Mouse (Mus musculus): Measurements from ENCODE around the gene Leng9.
A peak's percentile ranks its signal among the peaks of the same experiment; 100 is the strongest.

Gene Leng9

DNA sequence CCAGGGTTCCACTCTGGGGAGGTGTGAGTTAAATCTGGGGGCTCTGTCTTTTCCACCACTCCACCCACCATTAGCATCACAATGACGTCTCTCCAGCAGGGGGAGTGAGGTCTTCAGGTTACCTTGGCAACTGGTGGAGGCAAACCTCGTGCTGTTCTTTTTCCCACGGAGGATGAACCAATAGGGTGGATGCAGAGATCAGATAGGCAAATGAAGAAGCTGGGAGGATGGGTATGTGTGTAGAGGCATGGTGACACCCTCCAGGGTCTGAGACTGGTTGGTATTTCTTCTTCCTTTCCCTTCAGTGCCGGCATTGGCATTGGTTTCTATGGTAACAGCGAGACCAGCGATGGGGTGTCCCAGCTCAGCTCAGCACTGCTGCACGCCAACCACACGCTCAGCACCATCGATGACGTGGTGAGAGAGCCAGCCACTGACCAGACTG, 25.8 kb downstream of the Leng9 start:
- DNase-seq (ENCODE audit: low read depth), result peak; percentile 93

GRCm38 (mm10) chr7:4123732-4124131, 26.4 kb downstream of the Leng9 start:
- DNase-seq (ENCODE audit: low read depth), result no peak

- no peak for DNase-seq (ENCODE audit: low read depth)
Measured at GRCm38 (mm10) chr7:4122783-4123182, 27.4 kb downstream of the Leng9 start.

DNA sequence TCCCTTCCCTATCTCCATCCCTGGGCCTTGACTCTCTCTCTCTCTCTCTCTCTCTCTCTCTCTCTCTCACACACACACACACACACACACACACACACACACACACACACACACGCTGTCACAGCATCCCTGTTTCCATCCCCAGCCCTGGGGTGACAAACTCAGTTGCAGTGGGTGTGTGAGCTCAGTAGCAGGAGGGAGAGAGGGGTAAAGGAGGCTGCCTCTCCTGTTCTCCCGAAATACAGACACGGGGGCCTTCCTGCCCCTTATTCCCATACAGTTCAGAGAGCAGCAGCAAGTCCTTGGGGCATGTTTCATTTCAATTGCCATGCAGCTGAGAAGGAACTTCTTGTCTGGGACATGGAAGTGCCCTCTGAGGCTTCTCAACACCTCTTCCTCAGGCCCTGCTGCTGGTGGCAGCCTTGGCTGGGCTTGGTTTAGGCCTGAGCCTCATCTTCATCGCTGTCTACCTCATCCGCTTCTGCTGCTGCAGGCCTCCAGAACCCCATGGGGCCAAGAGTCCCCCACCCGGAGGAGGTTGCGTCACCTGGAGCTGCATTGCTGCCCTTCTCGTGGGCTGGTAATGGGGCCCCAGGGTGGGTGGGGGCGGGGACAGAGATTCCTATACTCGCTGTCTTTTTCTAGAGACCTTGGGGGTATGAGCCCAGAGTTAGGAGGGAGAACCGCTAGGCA, 28.0 kb downstream of the Leng9 start:
- no peak for DNase-seq (ENCODE audit: low read depth)

GRCm38 (mm10) chr7:4119976-4120921, 29.9 kb downstream of the Leng9 start:
- DNase-seq (ENCODE audit: low read depth), result no peak

- peak; percentile 57 for DNase-seq (ENCODE audit: low read depth)
Measured at GRCm38 (mm10) chr7:4119344-4119902, 30.8 kb downstream of the Leng9 start, which contains the start of gene Ttyh1. TSS of gene Ttyh1 (plus strand) at chr7:4119408.

- no peak for DNase-seq (ENCODE audit: low read depth)
Measured at GRCm38 (mm10) chr7:4117050-4117814, 32.9 kb downstream of the Leng9 start.

- DNase-seq (ENCODE audit: low read depth), result no peak
Measured at GRCm38 (mm10) chr7:4111766-4112165, 38.4 kb downstream of the Leng9 start.

GRCm38 (mm10) chr7:4103411-4103810, 46.8 kb downstream of the Leng9 start:
- peak; percentile 82 for DNase-seq (ENCODE audit: low read depth)

DNA sequence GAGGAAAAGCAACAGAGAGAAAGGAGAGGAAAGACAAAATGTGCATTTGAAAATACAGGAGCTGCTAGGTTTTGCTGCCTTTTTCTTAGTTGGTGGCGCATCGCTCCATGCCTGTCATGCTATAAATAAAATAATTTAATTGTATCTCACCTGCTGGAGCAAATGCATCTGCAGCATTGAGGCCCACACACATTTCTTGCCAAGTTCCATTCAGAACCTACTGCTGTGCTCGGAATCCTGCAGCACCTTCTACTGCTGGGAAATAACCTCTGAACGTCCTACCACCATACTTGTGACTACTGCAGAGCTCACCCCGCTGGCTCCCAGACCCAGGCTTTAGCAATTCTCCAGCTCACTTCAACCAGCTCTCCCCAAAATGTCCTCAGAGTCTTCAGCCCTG, 49.0 kb downstream of the Leng9 start:
- no peak for DNase-seq (ENCODE audit: low read depth)

GRCm38 (mm10) chr7:4098832-4099231, 51.3 kb downstream of the Leng9 start:
- no peak for DNase-seq (ENCODE audit: low read depth)

GRCm38 (mm10) chr7:4098301-4098700, 51.9 kb downstream of the Leng9 start:
- no peak for DNase-seq (ENCODE audit: low read depth)

Measured in induced T-regulatory cell, adult 2 months (primary cell).